Mouse (Mus musculus): Measurements from ENCODE around the gene 1110032A03Rik. TPM values are rescaled to one million over a fixed set of nuclear protein-coding genes. Genes with fewer than 3 reads are reported as not detected.

1110032A03Rik gene
- total RNA-seq, 1 experiment, result 6.8 TPM

DNA sequence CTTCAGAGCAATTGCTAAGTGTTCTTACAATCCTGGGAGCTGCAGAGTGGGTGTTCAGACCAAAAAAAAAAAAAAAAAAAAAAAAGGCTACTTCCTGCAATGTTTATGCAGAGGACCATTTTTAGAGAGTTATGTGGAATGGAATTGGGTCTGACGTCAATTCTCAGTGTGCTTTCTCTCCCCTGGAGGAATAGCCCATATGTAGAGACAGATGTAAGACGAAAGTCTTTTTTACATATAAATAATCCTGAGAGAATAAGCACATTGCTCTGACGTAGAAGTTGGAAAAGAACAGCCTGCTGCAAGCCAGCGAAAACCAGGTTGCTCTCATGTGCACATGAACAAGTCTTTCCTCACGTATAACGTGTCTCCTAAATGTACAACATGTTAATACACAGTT lies 44.4 kb upstream of the 1110032A03Rik start:
- no peak overlapping the region for H3K4me3 ChIP-seq (ENCODE audit: insufficient read depth in 1 of 2, low read depth in 1 of 2, low read length in 2 of 2, poor library complexity in 1 of 2, severe bottlenecking in 1 of 2)
- in situ Hi-C loops (cut with MboI; ENCODE audit: low sequenced_read_pairs in 2 of 2, unreplicated experiment in 2 of 2), result no loop called here
- H3K9me3 ChIP-seq (ENCODE audit: control insufficient read depth, insufficient read depth, low read depth, low read length), result no peaks in the 10 kb centered on the region
- H3K4me1 ChIP-seq (ENCODE audit: control insufficient read depth in 2 of 2, insufficient read depth in 2 of 2, low read length in 2 of 2, poor library complexity in 1 of 2), result no peaks in the 10 kb centered on the region
- DNase-seq (ENCODE audit: low read depth, low spot score), result no peak
- H3K27ac ChIP-seq (ENCODE audit: insufficient read depth, low read depth, low read length, poor library complexity, severe bottlenecking), result no peak overlapping the region
- peaks cover 2% of the 10 kb centered on the region; the same call in 1 of the 2 replicates for H3K36me3 ChIP-seq (ENCODE audit: control insufficient read depth, insufficient read depth, low read length, poor library complexity, severe bottlenecking)
- TF ChIP-seq ZNF384 (IDR thresholded peaks at IDR 0.05; ENCODE audit: low read depth, low read length) (no peak), ZC3H11A (IDR thresholded peaks at IDR 0.05; ENCODE audit: borderline replicate concordance, low read depth, low read length) (no peak), MAFK (IDR thresholded peaks at IDR 0.05; ENCODE audit: insufficient read depth, low read depth, low read length) (no peak), HCFC1 (IDR thresholded peaks at IDR 0.05; ENCODE audit: borderline replicate concordance, insufficient read depth, low read length) (no peak), CHD2 (IDR thresholded peaks at IDR 0.05; ENCODE audit: low read depth, low read length) (no peak)
- no peak overlapping the region for H3K9ac ChIP-seq (ENCODE audit: insufficient read depth, low read depth, low read length, poor library complexity, severe bottlenecking)

GRCm38 (mm10) chr9:50818050-50818449 lies 42.7 kb upstream of the 1110032A03Rik start:
- DNase-seq (ENCODE audit: low read depth, low spot score), result no peak
- Histone ChIP-seq H3K4me1 (ENCODE audit: control insufficient read depth in 2 of 2, insufficient read depth in 2 of 2, low read length in 2 of 2, poor library complexity in 1 of 2) (no peaks in the 10 kb centered on the region), H3K4me3 (ENCODE audit: insufficient read depth in 1 of 2, low read depth in 1 of 2, low read length in 2 of 2, poor library complexity in 1 of 2, severe bottlenecking in 1 of 2) (no peak overlapping the region), H3K9ac (ENCODE audit: insufficient read depth, low read depth, low read length, poor library complexity, severe bottlenecking) (no peak overlapping the region), H3K36me3 (ENCODE audit: control insufficient read depth, insufficient read depth, low read length, poor library complexity, severe bottlenecking) (peaks cover 2% of the 10 kb centered on the region; the same call in 1 of the 2 replicates), H3K9me3 (ENCODE audit: control insufficient read depth, insufficient read depth, low read depth, low read length) (no peaks in the 10 kb centered on the region), H3K27ac (ENCODE audit: insufficient read depth, low read depth, low read length, poor library complexity, severe bottlenecking) (no peak overlapping the region)
- no peak for TF ChIP-seq HCFC1 (IDR thresholded peaks at IDR 0.05; ENCODE audit: borderline replicate concordance, insufficient read depth, low read length)
- no peak for TF ChIP-seq ZC3H11A (IDR thresholded peaks at IDR 0.05; ENCODE audit: borderline replicate concordance, low read depth, low read length)
- TF ChIP-seq CHD2 (IDR thresholded peaks at IDR 0.05; ENCODE audit: low read depth, low read length), result no peak
- TF ChIP-seq MAFK (IDR thresholded peaks at IDR 0.05; ENCODE audit: insufficient read depth, low read depth, low read length), result no peak
- TF ChIP-seq ZNF384 (IDR thresholded peaks at IDR 0.05; ENCODE audit: low read depth, low read length), result no peak
- in situ Hi-C loops (cut with MboI; ENCODE audit: low sequenced_read_pairs in 2 of 2, unreplicated experiment in 2 of 2), result no loop called here

DNA sequence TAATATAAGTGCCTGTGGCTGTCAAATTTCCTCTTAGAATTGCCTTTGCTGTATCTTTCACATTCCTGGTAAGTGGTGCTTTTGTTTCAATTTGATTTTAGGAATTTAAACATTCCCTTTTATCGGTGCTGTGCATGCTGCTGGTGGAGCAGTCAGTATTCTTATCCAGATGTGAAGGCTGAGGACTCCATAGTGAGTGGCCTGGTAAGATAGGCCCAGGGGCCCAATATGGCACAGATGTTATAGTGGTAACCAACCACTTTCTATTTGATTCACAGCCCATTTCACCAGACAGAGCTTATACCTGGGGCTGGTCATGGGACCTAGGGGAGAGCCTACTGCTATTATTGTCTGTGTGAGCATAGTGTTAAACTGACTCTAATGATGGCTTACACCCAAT lies 41.2 kb upstream of the 1110032A03Rik start:
- H3K9me3 ChIP-seq (ENCODE audit: control insufficient read depth, insufficient read depth, low read depth, low read length), result no peaks in the 10 kb centered on the region
- H3K4me1 ChIP-seq (ENCODE audit: control insufficient read depth in 2 of 2, insufficient read depth in 2 of 2, low read length in 2 of 2, poor library complexity in 1 of 2), result no peaks in the 10 kb centered on the region
- in situ Hi-C loops (cut with MboI; ENCODE audit: low sequenced_read_pairs in 2 of 2, unreplicated experiment in 2 of 2), result no loop called here
- H3K9ac ChIP-seq (ENCODE audit: insufficient read depth, low read depth, low read length, poor library complexity, severe bottlenecking), result no peak overlapping the region
- H3K36me3 ChIP-seq (ENCODE audit: control insufficient read depth, insufficient read depth, low read length, poor library complexity, severe bottlenecking), result peaks cover 3% of the 10 kb centered on the region; the same call in 1 of the 2 replicates
- TF ChIP-seq MAFK (IDR thresholded peaks at IDR 0.05; ENCODE audit: insufficient read depth, low read depth, low read length) (no peak), CHD2 (IDR thresholded peaks at IDR 0.05; ENCODE audit: low read depth, low read length) (no peak), ZC3H11A (IDR thresholded peaks at IDR 0.05; ENCODE audit: borderline replicate concordance, low read depth, low read length) (no peak), ZNF384 (IDR thresholded peaks at IDR 0.05; ENCODE audit: low read depth, low read length) (no peak), HCFC1 (IDR thresholded peaks at IDR 0.05; ENCODE audit: borderline replicate concordance, insufficient read depth, low read length) (no peak)
- no peak for DNase-seq (ENCODE audit: low read depth, low spot score)
- no peak overlapping the region for H3K27ac ChIP-seq (ENCODE audit: insufficient read depth, low read depth, low read length, poor library complexity, severe bottlenecking)
- no peak overlapping the region for H3K4me3 ChIP-seq (ENCODE audit: insufficient read depth in 1 of 2, low read depth in 1 of 2, low read length in 2 of 2, poor library complexity in 1 of 2, severe bottlenecking in 1 of 2)

GRCm38 (mm10) chr9:50815666-50816065 lies 40.3 kb upstream of the 1110032A03Rik start:
- no peaks in the 10 kb centered on the region for H3K9me3 ChIP-seq (ENCODE audit: control insufficient read depth, insufficient read depth, low read depth, low read length)
- no peak overlapping the region for H3K27ac ChIP-seq (ENCODE audit: insufficient read depth, low read depth, low read length, poor library complexity, severe bottlenecking)
- H3K9ac ChIP-seq (ENCODE audit: insufficient read depth, low read depth, low read length, poor library complexity, severe bottlenecking), result no peak overlapping the region
- in situ Hi-C loops (cut with MboI; ENCODE audit: low sequenced_read_pairs in 2 of 2, unreplicated experiment in 2 of 2), result no loop called here
- no peak overlapping the region for H3K4me3 ChIP-seq (ENCODE audit: insufficient read depth in 1 of 2, low read depth in 1 of 2, low read length in 2 of 2, poor library complexity in 1 of 2, severe bottlenecking in 1 of 2)
- no peaks in the 10 kb centered on the region for H3K4me1 ChIP-seq (ENCODE audit: control insufficient read depth in 2 of 2, insufficient read depth in 2 of 2, low read length in 2 of 2, poor library complexity in 1 of 2)
- peaks cover 3% of the 10 kb centered on the region; the same call in 1 of the 2 replicates for H3K36me3 ChIP-seq (ENCODE audit: control insufficient read depth, insufficient read depth, low read length, poor library complexity, severe bottlenecking)
- no peak for DNase-seq (ENCODE audit: low read depth, low spot score)
- TF ChIP-seq CHD2 (IDR thresholded peaks at IDR 0.05; ENCODE audit: low read depth, low read length), result no peak
- TF ChIP-seq HCFC1 (IDR thresholded peaks at IDR 0.05; ENCODE audit: borderline replicate concordance, insufficient read depth, low read length), result no peak
- no peak for TF ChIP-seq ZNF384 (IDR thresholded peaks at IDR 0.05; ENCODE audit: low read depth, low read length)
- no peak for TF ChIP-seq MAFK (IDR thresholded peaks at IDR 0.05; ENCODE audit: insufficient read depth, low read depth, low read length)
- TF ChIP-seq ZC3H11A (IDR thresholded peaks at IDR 0.05; ENCODE audit: borderline replicate concordance, low read depth, low read length), result no peak

DNA sequence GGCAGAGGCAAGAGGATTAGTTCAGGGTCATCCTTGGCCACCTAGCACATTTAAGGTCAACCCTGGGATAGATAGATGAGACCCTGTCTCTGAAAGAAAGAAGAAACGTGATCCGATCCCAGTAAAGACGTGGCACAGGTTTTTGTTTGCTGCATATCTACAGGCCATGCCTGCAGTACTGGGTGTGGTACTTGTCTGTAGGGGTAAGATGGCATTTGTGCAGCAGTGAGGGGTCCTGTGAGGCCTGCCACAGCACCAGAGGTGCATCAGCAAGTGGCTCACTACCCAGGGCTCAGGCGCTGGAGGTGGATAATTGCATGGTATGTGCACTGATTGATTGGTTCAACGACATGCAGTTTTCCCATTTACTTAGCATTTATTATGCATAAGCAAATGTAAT lies 38.5 kb upstream of the 1110032A03Rik start:
- in situ Hi-C loops (cut with MboI; ENCODE audit: low sequenced_read_pairs in 2 of 2, unreplicated experiment in 2 of 2), result no loop called here
- H3K9ac ChIP-seq (ENCODE audit: insufficient read depth, low read depth, low read length, poor library complexity, severe bottlenecking), result no peak overlapping the region
- H3K9me3 ChIP-seq (ENCODE audit: control insufficient read depth, insufficient read depth, low read depth, low read length), result no peaks in the 10 kb centered on the region
- H3K36me3 ChIP-seq (ENCODE audit: control insufficient read depth, insufficient read depth, low read length, poor library complexity, severe bottlenecking), result peaks cover 4% of the 10 kb centered on the region
- no peak overlapping the region for H3K4me3 ChIP-seq (ENCODE audit: insufficient read depth in 1 of 2, low read depth in 1 of 2, low read length in 2 of 2, poor library complexity in 1 of 2, severe bottlenecking in 1 of 2)
- DNase-seq (ENCODE audit: low read depth, low spot score), result no peak
- TF ChIP-seq ZC3H11A (IDR thresholded peaks at IDR 0.05; ENCODE audit: borderline replicate concordance, low read depth, low read length) (no peak), CHD2 (IDR thresholded peaks at IDR 0.05; ENCODE audit: low read depth, low read length) (no peak), HCFC1 (IDR thresholded peaks at IDR 0.05; ENCODE audit: borderline replicate concordance, insufficient read depth, low read length) (no peak), MAFK (IDR thresholded peaks at IDR 0.05; ENCODE audit: insufficient read depth, low read depth, low read length) (no peak), ZNF384 (IDR thresholded peaks at IDR 0.05; ENCODE audit: low read depth, low read length) (no peak)
- no peaks in the 10 kb centered on the region for H3K4me1 ChIP-seq (ENCODE audit: control insufficient read depth in 2 of 2, insufficient read depth in 2 of 2, low read length in 2 of 2, poor library complexity in 1 of 2)
- H3K27ac ChIP-seq (ENCODE audit: insufficient read depth, low read depth, low read length, poor library complexity, severe bottlenecking), result no peak overlapping the region

Data from ES-E14 (cell line).